Mouse (Mus musculus) kidney, adult 2 months (tissue): ENCODE measurements at regions not wholly inside any gene's neighbourhood (a gene's known extent, or its start where the extent isn't known, plus 50 kb on each side); places are given as distances from the start of the nearest gene placed in this dataset.

Experiments
- CTCF ChIP-seq: fragments of 200-500 bp; conservative IDR thresholded peaks from 2 replicates; pipeline ENCODE4 v1.5.1; 2011; ENCODE audit warnings: low read depth, mild to moderate bottlenecking, control low read depth, low read length, moderate library complexity, mixed read lengths; ENCODE audit not compliant: insufficient read depth, insufficient read length
- POLR2A ChIP-seq: fragments of 200-500 bp; IDR thresholded peaks from one replicate; pipeline ENCODE4 v1.6.1; 2011; ENCODE audit warnings: low read depth, low read length, control low read depth

DNA sequence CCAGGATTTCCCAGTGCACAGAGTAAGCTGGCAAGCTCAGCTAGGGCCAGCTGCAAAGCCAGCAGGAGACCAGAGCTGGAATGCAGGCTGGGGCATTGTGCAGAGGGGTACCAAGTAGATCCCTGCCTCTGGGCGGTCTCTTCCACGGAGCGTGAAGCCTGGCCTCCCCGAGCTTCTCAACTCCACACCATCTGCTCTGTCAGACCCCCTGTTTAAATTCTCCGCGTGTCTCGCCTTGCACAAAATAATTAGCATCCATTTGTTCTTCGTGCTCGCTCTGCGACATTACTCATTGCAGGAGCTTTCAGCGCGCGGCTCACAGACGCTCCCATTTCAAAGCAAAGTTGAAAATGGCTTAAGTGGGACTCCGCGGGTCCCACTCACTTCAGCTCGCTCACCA is 209.3 kb upstream of the Nlrp1b start:
- TF ChIP-seq POLR2A: no peak
- no peak for TF ChIP-seq CTCF
